Mouse (Mus musculus): ENCODE measurements around the gene Cpz. TPM values are rescaled to one million over a fixed set of nuclear protein-coding genes. Genes with fewer than 3 reads are reported as not detected.

Cpz gene
- total RNA-seq, 2 experiments from 2014 or later = 6.7 to 7.0 TPM

Other genes starting within 250 kb of the Cpz start
- gene Adra2c, start 247.4 kb downstream of the Cpz start, total RNA-seq (2021) = under 1 TPM; 0.30 to 0.43 TPM
- not detected for gene Hmx1, start 136.6 kb downstream of the Cpz start, total RNA-seq (2021)
- gene Trmt44, start 49.4 kb upstream of the Cpz start, total RNA-seq (2021) = 1 to 10 TPM; 3.4 TPM
- 10 to 100 TPM; 27.6 to 29.8 TPM for gene Acox3, start 57.3 kb upstream of the Cpz start, total RNA-seq (2021)
- 10 to 100 TPM; 69.0 to 86.6 TPM for gene Htra3, start 154.1 kb upstream of the Cpz start, total RNA-seq (2021)
- gene Sh3tc1, start 214.3 kb upstream of the Cpz start, total RNA-seq (2021) = 10 to 100 TPM; 14.7 to 17.4 TPM
- gene Ablim2, start 232.2 kb upstream of the Cpz start, total RNA-seq (2021) = 10 to 100 TPM in 1 of 2 experiments, 1 to 10 TPM in 1; 9.9 to 12.6 TPM

Measured in heart, postnatal 10 days (tissue).